Mouse (Mus musculus): ENCODE measurements around the gene Strn3.

DNA sequence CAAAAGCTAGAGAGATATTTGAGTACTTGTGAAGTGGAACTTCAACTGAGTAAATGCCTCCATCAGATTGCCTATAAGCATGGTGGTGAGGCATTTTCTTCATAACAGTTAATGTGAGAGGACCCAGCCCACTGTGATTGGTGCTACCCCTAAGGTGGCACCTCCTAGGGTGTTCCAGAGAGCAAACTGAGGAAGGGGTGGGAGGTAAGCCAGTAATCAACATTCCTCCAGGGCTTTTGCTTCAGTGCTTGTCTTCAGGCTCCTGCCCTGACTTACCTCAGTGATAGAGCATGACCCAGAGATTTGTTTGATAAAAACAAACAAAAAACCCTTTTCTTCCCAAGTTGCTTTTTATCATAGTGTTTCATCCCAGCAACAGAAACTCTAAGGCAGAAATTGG, 27.8 kb downstream of the Strn3 start:
- TF ChIP-seq CTCF (IDR thresholded peaks at IDR 0.05; ENCODE audit: low read depth, low read length) = no peak
- TF ChIP-seq POLR2A (IDR thresholded peaks at IDR 0.05; ENCODE audit: insufficient read depth, low read length) = no peak
- no peak for TF ChIP-seq EP300 (IDR thresholded peaks at IDR 0.05; ENCODE audit: insufficient read depth, low read depth, low read length)

Data from ES-Bruce4 (cell line).